Mouse (Mus musculus) ES-E14 (cell line): ENCODE data around the gene Pycr2.

Experiments used
- HCFC1 ChIP-seq: IDR thresholded peaks from 2 replicates; pipeline ENCODE4 v1.6.1; 2012; ENCODE audit warnings: low read length, inconsistent platforms, borderline replicate concordance; ENCODE audit not compliant: insufficient read depth
- ZC3H11A ChIP-seq: IDR thresholded peaks from 2 replicates; pipeline ENCODE4 v1.6.1; 2012; ENCODE audit warnings: low read depth, mild to moderate bottlenecking, inconsistent platforms, low read length, borderline replicate concordance
- ZNF384 ChIP-seq: IDR thresholded peaks from 2 replicates; pipeline ENCODE4 v1.6.1; 2012; ENCODE audit warnings: low read depth, low read length, inconsistent platforms

DNA sequence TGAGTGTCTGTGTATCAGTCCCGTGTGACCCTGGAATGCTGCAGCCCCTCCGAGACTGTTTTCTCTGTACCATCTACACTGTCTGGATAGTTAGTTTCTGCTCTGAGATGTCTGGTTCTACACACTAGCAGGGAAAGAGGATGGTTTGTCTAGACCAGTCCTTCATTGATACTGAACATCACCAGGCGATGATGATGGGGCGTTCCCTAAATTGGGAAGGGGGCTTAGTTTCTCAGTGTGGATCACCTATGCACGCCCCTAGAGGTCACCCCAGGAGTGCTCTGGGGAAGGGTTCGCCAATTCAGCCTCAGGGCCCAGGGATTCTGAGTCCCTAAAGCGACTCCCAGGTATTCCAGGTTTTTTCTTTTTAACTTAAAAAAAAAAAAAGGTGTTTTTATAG is 14.9 kb upstream of the Pycr2 start:
- TF ChIP-seq ZC3H11A (no peak), ZNF384 (no peak), HCFC1 (no peak)
